Mouse (Mus musculus): ENCODE measurements around the gene Tmem117. TPM values are rescaled to one million over a fixed set of nuclear protein-coding genes. Genes with fewer than 3 reads are reported as not detected.

The Tmem117 gene
- total RNA-seq, 2 experiments from 2014 or later, result not detected

DNA sequence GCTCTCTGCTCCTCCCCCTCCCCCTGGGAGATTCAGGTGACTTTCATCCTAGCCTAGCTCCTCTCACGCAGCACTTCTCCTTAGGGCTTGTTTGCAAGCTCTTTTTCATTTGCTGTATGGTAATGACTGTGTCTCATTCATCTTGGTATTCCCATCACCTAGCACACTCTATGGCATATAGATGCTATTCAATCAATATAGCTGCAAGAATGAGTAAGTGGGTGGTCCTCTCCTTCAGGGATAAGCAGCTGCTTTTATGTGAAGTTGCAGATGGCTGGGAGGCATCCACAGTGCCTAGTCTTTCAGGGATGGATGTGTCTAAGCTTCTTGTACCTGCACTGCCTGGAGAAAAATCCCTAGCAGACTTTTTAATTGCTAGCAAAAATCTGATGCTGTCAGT lies 235.1 kb downstream of the Tmem117 start:
- no peak for ATAC-seq (replicated peaks; ENCODE audit: poor library complexity, severe bottlenecking)

- no peak for ATAC-seq (replicated peaks; ENCODE audit: poor library complexity, severe bottlenecking)
Observed at GRCm38 (mm10) chr15:94868372-94868771, 239.3 kb downstream of the Tmem117 start.

GRCm38 (mm10) chr15:94885026-94885425 lies 256.0 kb downstream of the Tmem117 start:
- no peak for ATAC-seq (replicated peaks; ENCODE audit: poor library complexity, severe bottlenecking)

DNA sequence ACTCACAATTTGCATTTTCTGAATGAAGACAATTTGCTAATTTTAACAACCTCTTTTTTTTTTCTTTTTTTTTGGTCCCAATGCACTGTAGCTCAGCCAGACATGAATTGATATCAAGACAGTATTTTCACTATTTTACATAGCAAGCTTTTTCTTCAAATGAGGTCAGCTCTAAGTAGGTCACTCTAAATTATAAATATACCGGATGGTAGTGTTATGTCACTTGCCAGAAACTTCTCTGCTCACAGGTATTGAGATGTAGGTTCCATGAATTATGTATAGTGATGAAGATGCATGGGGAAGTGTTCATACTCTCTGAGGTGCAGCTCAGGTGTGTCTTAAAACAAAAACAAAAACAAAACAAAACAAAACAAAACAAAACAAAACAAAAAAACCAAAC lies 264.2 kb downstream of the Tmem117 start:
- no peak for ATAC-seq (replicated peaks; ENCODE audit: poor library complexity, severe bottlenecking)

DNA sequence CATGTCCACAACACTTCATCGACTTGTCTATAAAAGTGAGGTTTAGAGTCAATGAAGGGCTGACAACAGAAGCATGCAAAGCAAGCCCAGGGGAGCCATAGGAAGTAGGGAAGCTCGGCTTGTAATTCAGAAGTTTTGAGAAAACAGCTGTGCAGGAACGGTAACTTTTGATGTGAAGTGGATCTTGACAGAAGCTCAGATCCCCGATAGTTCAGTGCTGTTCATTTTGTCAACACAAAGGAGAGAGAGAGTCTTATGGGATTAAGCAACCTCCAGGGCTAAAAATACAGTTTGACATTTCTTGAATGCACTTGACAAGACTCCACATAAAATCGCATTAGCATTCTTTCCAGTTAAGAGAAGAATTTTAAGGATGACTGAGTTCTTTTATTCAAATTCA lies 265.1 kb downstream of the Tmem117 start:
- ATAC-seq (replicated peaks; ENCODE audit: poor library complexity, severe bottlenecking), result no peak

DNA sequence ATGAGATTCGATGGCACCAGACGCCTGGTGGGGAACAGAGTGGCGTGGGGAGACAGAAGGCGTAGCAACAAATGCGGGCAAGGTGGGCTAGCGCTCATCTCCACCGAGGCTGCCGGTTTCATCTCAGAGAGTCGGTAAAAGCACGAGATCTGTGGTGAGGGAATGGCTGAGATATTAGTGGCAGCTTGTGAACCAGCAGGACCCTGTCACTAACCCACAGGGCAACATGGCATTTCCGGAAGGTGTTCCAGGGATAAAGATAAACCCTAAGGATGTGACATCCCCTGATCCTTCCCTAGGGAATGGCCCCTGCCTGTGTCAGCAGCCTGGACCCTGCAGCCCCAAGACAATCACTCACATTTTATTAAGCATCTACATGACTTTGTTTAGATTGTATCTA lies 266.6 kb downstream of the Tmem117 start:
- ATAC-seq (replicated peaks; ENCODE audit: poor library complexity, severe bottlenecking), result no peak

GRCm38 (mm10) chr15:94903188-94903587 lies 274.2 kb downstream of the Tmem117 start:
- ATAC-seq (replicated peaks; ENCODE audit: poor library complexity, severe bottlenecking), result no peak

DNA sequence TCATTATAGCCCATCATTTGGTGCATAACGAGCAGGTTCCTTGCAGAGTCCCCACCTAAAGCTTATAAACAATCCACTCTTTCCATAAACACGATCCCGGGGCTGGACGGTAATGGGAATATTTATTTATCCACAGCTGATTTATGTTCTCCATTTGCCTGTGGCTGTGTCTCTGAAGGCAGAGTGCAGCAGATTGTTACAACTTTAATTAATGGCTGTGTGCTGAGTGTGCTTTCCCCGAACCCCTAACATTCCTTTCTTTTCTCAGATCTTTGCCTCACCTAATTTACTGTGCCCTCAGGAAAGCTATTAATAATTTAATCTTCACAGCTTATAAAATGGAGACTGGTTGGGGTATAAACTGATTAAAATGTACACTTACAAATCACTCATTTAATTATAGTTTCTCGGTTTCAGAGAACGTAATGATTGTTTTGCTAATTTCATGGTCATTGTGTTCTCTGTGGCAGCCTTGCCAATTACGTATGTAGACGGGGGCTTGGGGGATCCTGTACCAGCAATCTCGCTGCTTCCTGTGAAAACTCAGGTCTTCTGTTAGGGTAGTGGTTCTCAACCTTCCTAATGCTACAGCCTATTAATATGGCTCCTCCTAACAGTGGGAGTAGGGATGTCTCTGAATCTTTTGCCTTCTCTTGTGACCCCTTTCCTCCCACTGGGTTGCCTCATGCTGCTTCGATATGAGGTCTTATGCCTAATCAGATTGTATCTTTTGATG lies 275.8 kb downstream of the Tmem117 start:
- ATAC-seq (replicated peaks; ENCODE audit: poor library complexity, severe bottlenecking), result no peak

GRCm38 (mm10) chr15:94921672-94922071 lies 292.6 kb downstream of the Tmem117 start:
- no peak for ATAC-seq (replicated peaks; ENCODE audit: poor library complexity, severe bottlenecking)

DNA sequence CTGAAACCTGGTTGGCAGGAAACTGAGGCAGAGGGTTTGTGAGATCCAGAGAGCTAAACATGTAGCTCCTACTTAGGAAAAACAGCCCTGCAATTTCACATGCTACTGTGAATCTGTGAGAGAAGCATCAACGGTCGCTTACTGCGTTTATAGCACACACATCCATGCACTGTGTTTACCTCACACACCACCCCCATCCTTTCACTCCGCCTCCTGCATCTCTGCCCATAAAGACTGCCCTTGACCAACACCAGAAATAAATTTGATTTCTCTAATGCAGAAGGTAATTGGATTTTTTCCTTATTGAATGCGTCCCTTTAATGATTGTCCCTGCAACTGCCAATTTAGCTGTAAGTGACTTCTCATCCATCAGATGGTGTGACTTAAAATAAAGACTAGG lies 299.0 kb downstream of the Tmem117 start:
- no peak for ATAC-seq (replicated peaks; ENCODE audit: poor library complexity, severe bottlenecking)

DNA sequence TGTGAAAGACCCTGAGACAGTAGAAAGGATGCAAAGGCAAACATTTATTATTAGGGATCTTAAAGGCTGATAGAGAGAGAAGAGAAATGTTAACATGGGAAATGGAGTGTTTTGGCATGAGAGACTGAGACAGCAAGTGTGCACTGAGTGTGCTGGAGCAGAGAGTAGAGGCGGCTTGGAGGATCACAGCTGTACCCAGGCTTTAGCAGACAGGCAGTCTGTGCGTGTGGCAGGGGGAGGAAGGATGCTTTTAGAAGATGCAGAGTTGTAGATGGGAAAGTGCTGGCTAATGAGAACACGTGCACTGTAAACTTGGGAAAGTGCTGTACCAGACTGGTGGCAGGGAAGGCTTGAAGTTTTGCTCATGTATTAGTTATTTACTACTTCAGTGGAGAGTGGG lies 301.7 kb downstream of the Tmem117 start:
- ATAC-seq (replicated peaks; ENCODE audit: poor library complexity, severe bottlenecking), result no peak

- ATAC-seq (replicated peaks; ENCODE audit: poor library complexity, severe bottlenecking), result no peak
Observed at GRCm38 (mm10) chr15:94933044-94933443, 304.0 kb downstream of the Tmem117 start.

DNA sequence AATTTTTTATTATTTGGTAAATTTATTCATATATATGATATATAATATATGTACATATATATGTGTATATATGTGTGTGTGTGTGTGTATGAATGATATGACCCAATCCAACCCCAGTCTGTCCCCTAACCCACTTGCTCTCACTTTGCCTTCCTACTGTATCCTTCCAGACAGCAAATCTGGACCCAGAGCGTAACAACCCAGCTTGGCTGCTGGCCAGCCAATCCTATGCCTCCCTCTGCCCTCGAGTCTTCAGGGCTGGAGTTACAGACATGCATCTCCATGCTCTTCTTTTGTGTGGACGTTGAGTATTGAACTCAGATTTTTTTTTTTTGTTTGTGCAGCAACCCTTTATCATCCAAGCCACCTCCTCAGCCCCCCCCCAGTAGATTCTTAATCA lies 304.4 kb downstream of the Tmem117 start:
- no peak for ATAC-seq (replicated peaks; ENCODE audit: poor library complexity, severe bottlenecking)

GRCm38 (mm10) chr15:94941954-94942353 lies 312.9 kb downstream of the Tmem117 start:
- no peak for ATAC-seq (replicated peaks; ENCODE audit: poor library complexity, severe bottlenecking)

- no peak for ATAC-seq (replicated peaks; ENCODE audit: poor library complexity, severe bottlenecking)
Observed at GRCm38 (mm10) chr15:94942465-94942864, 313.4 kb downstream of the Tmem117 start.

DNA sequence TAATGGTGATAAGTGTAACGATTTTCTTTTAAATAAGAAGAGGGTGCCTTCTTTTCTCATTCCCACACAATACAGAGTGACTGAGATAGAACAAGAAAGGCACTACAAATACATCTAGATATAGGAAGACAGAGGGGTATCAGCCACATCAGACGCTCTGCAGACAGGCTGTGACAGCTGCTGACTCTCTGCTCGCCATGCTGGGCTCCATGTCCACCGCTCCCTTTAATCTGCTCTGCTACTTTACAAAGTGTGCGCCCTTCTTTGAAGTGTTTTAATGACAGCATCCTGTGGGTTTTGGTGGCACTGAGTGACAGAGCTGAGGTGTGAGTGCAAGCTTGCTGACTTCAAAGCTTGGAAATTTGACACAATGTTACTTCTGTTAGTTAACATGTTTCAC lies 314.9 kb downstream of the Tmem117 start:
- ATAC-seq (replicated peaks; ENCODE audit: poor library complexity, severe bottlenecking), result no peak

DNA sequence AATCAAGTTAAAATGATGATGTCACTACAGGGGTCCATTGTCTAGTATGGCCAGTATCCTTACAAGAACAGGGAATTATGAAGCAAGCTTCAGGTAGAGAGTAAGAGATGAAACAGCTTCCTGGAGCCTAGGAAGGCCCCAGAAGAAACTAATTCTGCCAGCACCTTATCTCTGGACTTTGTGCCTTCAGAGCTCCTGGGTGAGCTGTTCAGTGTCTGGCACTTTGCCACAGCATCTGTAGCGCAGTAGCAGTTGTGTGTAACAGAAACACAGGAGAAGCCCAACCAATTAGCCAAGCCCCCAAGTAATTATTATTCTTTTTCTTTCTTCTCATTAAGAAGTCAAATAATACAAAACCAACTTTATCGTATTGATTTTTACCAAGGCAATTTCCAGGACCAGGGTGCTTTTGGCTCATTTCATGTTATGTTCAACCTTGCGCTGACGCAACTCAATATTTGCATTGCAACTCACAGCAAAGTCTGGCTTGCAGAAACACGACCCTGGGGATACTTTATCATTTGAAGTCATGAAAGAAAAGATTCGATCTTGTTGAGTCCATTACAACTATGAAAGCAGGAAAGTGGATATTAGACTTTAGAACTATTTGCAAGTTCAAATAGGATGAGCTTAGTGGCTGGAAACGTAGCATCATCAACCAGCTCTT lies 322.5 kb downstream of the Tmem117 start:
- no peak for ATAC-seq (replicated peaks; ENCODE audit: poor library complexity, severe bottlenecking)

GRCm38 (mm10) chr15:94956697-94957096 lies 327.7 kb downstream of the Tmem117 start:
- no peak for ATAC-seq (replicated peaks; ENCODE audit: poor library complexity, severe bottlenecking)

- no peak for ATAC-seq (replicated peaks; ENCODE audit: poor library complexity, severe bottlenecking)
Observed at GRCm38 (mm10) chr15:94957202-94957601, 328.2 kb downstream of the Tmem117 start.

- ATAC-seq (replicated peaks; ENCODE audit: poor library complexity, severe bottlenecking), result no peak
Observed at GRCm38 (mm10) chr15:94967004-94967403, 338.0 kb downstream of the Tmem117 start.

GRCm38 (mm10) chr15:94968403-94969180 lies 339.6 kb downstream of the Tmem117 start:
- no peak for ATAC-seq (replicated peaks; ENCODE audit: poor library complexity, severe bottlenecking)
